ENCODE assay signal across 17 mouse cellular contexts in the genomic region with DNA sequence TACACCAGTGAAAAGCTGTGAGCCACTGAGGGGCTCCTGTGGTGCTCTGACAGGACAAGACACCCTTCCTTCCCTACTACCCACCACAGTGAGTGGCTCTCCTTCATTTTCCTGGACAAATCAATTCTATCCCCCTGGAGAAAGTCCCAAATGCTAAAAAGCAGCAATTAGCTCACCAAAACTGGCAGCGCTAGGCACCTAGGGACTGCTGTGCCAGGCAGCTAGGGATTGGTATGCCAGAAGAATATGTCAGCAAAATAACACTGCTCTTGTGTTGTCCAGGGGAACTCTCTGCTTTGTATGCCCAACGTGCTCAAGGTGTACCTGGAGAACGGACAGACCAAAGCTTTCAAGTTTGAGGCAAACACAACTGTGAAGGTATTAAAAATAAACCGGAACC.
"Had no signal": no experiment of that assay in that cellular context is flagged by ENCODE, and none has a peak within 500 bp of the region (broad histone marks: within the 10 kb centered on the region; RNA-seq: fewer than 3 reads in every experiment).

No protein-coding gene starts in this region.

- H3K4me3 ChIP-seq: lung, embryonic 15.5 days; megakaryocyte, embryonic 14.5 days; midbrain, embryonic 13.5 days; midbrain, embryonic 15.5 days; neural tube, embryonic 12.5 days; stomach, embryonic 15.5 days had no signal

- H3K4me2 ChIP-seq: lung, embryonic 15.5 days; midbrain, embryonic 11.5 days; midbrain, embryonic 13.5 days; midbrain, embryonic 15.5 days; neural tube, embryonic 12.5 days; stomach, embryonic 15.5 days had no signal

- H3K9ac ChIP-seq: liver, postnatal 0 days; lung, embryonic 15.5 days; midbrain, embryonic 13.5 days; midbrain, embryonic 15.5 days; neural tube, embryonic 12.5 days; stomach, embryonic 15.5 days had no signal

- H3K4me1 ChIP-seq: lung, embryonic 15.5 days; megakaryocyte, embryonic 14.5 days; midbrain, embryonic 13.5 days; midbrain, embryonic 15.5 days; neural tube, embryonic 12.5 days; stomach, embryonic 15.5 days had no signal

- H3K27me3 ChIP-seq: lung, embryonic 15.5 days; midbrain, embryonic 13.5 days; midbrain, embryonic 15.5 days; neural tube, embryonic 12.5 days; stomach, embryonic 15.5 days had no signal

- ATAC-seq: liver, postnatal 0 days; lung, postnatal 0 days; midbrain, embryonic 13.5 days; midbrain, embryonic 15.5 days had no signal

- H3K27ac ChIP-seq: lung, embryonic 15.5 days; macrophage; midbrain, embryonic 13.5 days; midbrain, embryonic 15.5 days; neural tube, embryonic 12.5 days; stomach, embryonic 15.5 days; stomach, postnatal 0 days had no signal

- H3K36me3 ChIP-seq: lung, embryonic 15.5 days; midbrain, embryonic 13.5 days; midbrain, embryonic 15.5 days; neural tube, embryonic 12.5 days; stomach, embryonic 15.5 days had no signal

- DNase-seq: liver, postnatal 0 days; lung, adult 2 months; lung, postnatal 14 days; lung, postnatal 36 days; thymus, adult 2 months; thymus, postnatal 25 days; thymus, postnatal 4 days had no signal

- H3K9me3 ChIP-seq: lung, embryonic 15.5 days; megakaryocyte, embryonic 14.5 days; midbrain, embryonic 13.5 days; midbrain, embryonic 15.5 days; neural tube, embryonic 12.5 days; stomach, embryonic 15.5 days had no signal
